Mouse (Mus musculus) T-helper 17 cell (primary cell): Measurements from ENCODE around the gene Rhox3h.
"Not testable (repeated sequence)": the region's sequence is repeated elsewhere in the genome, so short reads cannot be mapped to it uniquely, and the experiment has no call there.

Experiments used
- in situ Hi-C, 2 experiments: fragments of 300-600 bp; cut with MboI, MseI; formaldehyde crosslinking; loops; 1 replicate in 1 of 2; 2 replicates in 1 of 2; pipeline ENCODE4 v1.15.1; 2025; ENCODE audit warnings: high pct_unique_total_duplicates in 2 of 2

Rhox3h gene

GRCm38 (mm10) chrX:37668664-37669063 lies at the start of gene Rhox3h:
Gene Rhox3h, minus strand, starts transcription at chrX:37668764.
- in situ Hi-C loops, result not testable (repeated sequence)

- in situ Hi-C loops, result loop anchor here (5.0 kb wide), 2 partner anchors 50 to 105 kb away; no protein-coding TSS in a partner anchor
Measured at GRCm38 (mm10) chrX:37701821-37702387, 33.3 kb upstream of the Rhox3h start.

- in situ Hi-C loops, result loop anchor here in 1 of 2 experiments (25.0 kb wide), 2 partner anchors 430 to 595 kb away; partner anchors contain the start of gene Rhox4a
Measured at GRCm38 (mm10) chrX:37692261-37692660, 23.7 kb upstream of the Rhox3h start.

- in situ Hi-C loops, result loop anchor here in 1 of 2 experiments (25.0 kb wide), 2 partner anchors 421 to 604 kb away; partner anchors contain the start of gene Rhox4a
Measured at GRCm38 (mm10) chrX:37683031-37683715, 14.6 kb upstream of the Rhox3h start.

GRCm38 (mm10) chrX:37673177-37673576 lies 4.6 kb upstream of the Rhox3h start, which contains the start of gene Rhox2h:
Gene Rhox2h, minus strand, starts transcription at chrX:37673277.
- in situ Hi-C loops, result not testable (repeated sequence)

- in situ Hi-C loops, result not testable (repeated sequence)
Measured at GRCm38 (mm10) chrX:37651227-37651626, 17.3 kb downstream of the Rhox3h start, which contains the start of gene Rhox4g. Gene Rhox4g, minus strand, starts transcription at chrX:37651327.

- in situ Hi-C loops, result not testable (repeated sequence)
Measured at GRCm38 (mm10) chrX:37643370-37643769, 25.2 kb downstream of the Rhox3h start, which contains the start of gene Rhox2g. Gene Rhox2g, minus strand, starts transcription at chrX:37643470.

- in situ Hi-C loops, result not testable (repeated sequence)
Measured at GRCm38 (mm10) chrX:37628512-37628911, 40.1 kb downstream of the Rhox3h start, which contains the start of gene Rhox3g. Gene Rhox3g, minus strand, starts transcription at chrX:37628612.
